Mouse (Mus musculus) gastrocnemius, postnatal 4 days (tissue): ENCODE measurements around the gene Wdr70. TPM values are rescaled to one million over a fixed set of nuclear protein-coding genes. Genes with fewer than 3 reads are reported as not detected.
"Not testable (repeated sequence)": the region's sequence is repeated elsewhere in the genome, so short reads cannot be mapped to it uniquely, and the experiment has no call there.

Source experiments
- DNase-seq, 2 experiments: peaks; one replicate each; pipeline ENCODE4 v3.0.0; 2021 to 2022; ENCODE audit warnings: low spot score in 2 of 2, mixed read lengths in 2 of 2
- long read RNA-seq, 2 experiments: library from polyadenylated mRNA; stranded (forward); transcript quantifications; one replicate each; pipeline ENCODE4 v2.0.0; 2021
- total RNA-seq, 2 experiments: library from RNA; stranded (reverse); gene quantifications; 2 replicates each; pipeline ENCODE4 v1.2.3; 2021

Gene Wdr70
- 10 to 100 TPM; 21.7 to 26.8 TPM for total RNA-seq
- long read RNA-seq, experiment 1, transcript Wdr70-201 (18 exons, 2,126 nt) = minor isoform, 12 of 34 reads
- long read RNA-seq, experiment 1, transcript Wdr70-203 (4 exons, 1,130 nt) = major isoform, 15 of 34 reads
- long read RNA-seq, experiment 1, partial matches to known transcripts = 1 of 34 reads
- long read RNA-seq, experiment 1, other reads (novel, unspliced or antisense) = 6 of 34 reads
- long read RNA-seq, experiment 2, transcript Wdr70-203 (4 exons, 1,130 nt) = minor isoform, 9 of 39 reads
- long read RNA-seq, experiment 2, transcript Wdr70-201 (18 exons, 2,126 nt) = major isoform, 23 of 39 reads
- long read RNA-seq, experiment 2, partial matches to known transcripts = 0 of 39 reads
- long read RNA-seq, experiment 2, other reads (novel, unspliced or antisense) = 7 of 39 reads

DNA sequence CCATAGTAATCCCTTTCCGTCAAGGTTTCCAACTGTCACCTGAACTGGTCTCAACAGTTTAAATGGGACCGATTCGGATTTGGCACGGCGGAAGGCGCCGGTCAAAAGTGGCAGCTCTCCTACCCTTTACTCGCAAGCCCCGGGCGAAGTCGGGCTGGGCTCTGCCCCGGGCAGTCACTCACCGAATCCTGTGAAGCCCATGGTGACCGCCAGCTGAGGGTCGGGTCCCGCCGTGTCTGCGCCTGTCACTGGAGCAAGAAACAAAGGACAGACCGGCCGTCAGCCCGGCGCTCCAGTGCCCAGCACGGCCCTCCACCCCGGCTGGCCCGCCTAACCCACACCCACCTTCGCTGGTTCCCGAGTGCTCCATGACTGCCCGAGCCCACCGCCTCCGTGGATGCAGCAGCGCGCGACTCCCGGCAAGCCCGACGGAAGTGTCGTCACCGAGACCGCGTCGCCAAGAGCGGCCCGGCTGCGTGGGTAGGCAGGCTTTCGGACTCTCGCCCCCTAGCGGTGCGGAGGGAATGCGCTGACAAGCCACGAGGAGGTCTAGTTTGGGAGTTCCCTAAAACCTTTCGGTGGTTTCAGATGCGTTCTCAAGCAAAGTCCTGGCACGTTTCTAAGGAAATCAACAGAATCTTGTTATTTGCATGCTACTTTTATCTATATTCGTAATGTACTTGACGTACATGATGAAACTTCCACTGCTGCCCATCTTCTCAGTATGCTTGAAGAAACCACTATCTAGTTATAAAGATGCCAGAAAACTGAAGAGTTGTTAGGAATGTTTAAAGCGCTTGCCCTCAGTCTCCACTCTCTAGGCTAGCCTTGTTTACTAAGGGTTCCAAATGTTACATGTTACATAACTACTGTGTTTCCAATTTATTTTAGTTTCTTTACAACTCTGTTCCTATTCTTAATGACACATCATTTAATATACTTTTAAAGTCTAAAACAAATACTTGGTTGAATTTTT is at the start of gene Wdr70:
Wdr70 (minus strand) TSS at position 436 of the 976 bp plus-strand sequence.
- DNase-seq = peak; percentile 94 to 98

- DNase-seq = no peak
These were observed 36.6 kb upstream of the Wdr70 start for GRCm38 (mm10) chr15:8135606-8136005.

DNA sequence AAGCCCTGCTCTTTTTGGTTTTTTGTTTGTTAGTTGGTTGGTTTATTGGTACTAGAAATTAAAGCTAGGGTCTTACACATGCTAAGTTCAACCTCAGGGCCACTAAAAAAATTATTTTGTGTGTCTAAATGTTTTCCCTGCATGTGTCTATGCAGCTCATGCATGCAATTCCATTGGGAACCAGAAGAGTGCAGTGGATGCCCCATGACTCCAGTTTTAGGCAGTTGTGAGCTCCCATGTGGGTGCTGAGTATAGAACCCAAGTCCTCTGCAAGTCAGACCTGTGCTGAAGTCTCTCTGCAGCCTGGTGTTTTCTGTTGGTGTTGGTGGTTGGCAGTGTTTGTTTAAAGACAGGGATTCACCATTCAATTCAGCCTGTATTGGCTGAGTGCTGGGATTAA is 32.8 kb upstream of the Wdr70 start:
- no peak for DNase-seq

DNA sequence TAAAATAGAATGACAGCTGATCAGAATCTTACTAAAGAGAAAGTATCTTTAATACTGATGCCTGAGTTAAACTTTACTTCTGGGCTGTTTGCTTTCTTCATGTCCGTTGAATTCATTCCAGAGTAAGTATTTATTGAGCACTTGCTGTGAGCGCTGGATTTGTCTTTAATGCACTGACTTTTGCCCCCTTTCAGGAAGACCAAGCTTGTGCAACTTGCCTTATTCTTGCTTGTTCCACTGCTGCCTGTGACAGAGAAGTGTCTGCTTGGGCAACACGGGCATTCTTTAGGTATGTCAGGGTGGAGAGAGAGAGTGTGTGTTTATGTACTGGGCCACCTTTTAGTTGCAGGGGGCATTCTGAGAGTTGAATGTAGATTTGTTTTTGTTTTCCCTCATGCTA is 32.3 kb upstream of the Wdr70 start:
- no peak for DNase-seq

GRCm38 (mm10) chr15:8129281-8129680 is 30.3 kb upstream of the Wdr70 start:
- no peak for DNase-seq

DNA sequence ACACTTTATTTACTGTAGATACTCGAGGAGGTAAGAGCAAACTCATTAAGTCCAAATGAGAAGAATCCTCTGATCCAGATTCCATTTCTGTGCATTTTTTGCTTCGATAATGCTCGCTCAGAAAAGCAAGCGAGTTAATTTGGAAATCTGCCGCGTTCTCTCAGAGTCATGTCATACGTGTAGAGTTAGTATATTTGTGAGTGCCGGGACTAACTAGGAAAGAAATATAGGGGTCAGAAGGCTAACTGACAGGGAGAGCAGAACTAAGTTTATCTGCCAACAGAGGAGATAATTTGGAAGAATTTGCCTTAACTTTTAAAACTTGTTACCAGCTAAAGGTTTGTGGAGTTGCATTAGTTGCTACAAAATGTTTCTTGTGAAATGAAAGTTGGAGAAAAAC is 10.8 kb upstream of the Wdr70 start:
- no peak for DNase-seq

DNA sequence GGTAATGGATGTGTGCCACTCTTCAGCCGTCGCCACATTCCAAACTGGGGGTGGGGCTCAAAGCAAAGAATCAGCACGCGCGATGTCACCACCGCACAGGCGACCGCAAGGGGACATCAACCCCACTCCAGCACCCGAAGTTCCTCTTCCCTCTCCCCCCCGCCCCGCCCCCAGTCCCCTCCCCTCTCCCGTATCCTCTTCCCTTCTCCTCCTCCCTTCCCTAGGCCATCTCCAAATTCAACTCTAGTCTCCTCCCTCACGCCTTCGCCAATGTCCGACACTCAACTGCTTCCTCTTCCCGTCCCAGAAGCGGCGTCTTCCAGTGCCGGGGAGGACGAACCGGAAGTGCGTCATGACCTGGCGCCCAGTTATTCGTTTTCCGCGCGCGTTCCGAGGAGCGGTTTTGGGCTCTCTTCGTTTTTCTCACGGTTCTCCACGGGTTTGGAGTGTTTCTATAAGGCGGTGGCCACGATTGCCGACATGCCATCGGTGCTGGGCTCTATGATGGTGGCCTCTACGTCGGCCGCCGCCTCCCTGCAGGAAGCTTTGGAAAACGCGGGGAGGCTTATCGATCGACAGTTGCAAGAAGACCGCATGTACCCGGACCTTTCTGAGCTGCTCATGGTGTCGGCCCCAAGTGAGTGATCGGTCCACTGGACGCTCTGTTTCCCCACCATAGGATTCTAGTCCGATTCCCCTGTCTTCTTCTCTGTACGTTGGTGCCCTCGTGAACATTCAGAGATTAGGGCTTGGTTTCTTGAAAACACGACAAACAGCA is 10.1 kb upstream of the Wdr70 start, which contains the start of gene Nup155:
Nup155 (plus strand) TSS at position 308 of the 778 bp plus-strand sequence.
- peak; percentile 80 to 93 for DNase-seq

GRCm38 (mm10) chr15:8108360-8108965 is 9.5 kb upstream of the Wdr70 start:
- no peak for DNase-seq

DNA sequence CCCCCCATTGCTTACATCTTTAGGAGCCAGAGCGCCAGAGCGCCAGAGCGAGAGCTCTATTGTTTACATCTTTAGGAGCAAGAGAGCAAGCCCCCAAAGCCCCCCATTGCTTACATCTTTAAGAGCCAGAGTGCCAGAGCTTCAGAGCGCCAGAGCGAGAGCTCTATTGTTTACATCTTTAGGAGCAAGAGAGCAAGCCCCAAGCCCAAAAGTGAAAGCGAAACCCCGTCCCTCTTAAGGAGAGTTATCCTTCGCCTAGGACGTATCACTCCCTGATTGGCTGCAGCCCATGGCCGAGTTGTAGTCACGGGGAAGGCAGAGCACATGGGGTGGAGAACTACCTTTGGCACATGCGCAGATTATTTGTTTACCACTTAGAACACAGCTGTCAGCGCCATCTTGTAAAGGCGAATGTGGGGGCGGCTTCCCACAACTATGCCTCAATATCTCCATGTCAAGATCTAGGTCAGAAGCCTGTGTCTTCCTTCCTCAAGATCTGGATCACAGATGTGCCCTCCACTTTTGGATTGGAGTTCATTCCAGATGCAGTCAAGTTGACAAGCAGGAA is 3.0 kb upstream of the Wdr70 start:
- not testable (repeated sequence) for DNase-seq

GRCm38 (mm10) chr15:8097853-8098252 is 1.2 kb downstream of the Wdr70 start:
- peak in 1 of 2 experiments; percentile 33 for DNase-seq

- DNase-seq = not testable (repeated sequence)
These were observed 6.3 kb downstream of the Wdr70 start for GRCm38 (mm10) chr15:8092668-8093067.

DNA sequence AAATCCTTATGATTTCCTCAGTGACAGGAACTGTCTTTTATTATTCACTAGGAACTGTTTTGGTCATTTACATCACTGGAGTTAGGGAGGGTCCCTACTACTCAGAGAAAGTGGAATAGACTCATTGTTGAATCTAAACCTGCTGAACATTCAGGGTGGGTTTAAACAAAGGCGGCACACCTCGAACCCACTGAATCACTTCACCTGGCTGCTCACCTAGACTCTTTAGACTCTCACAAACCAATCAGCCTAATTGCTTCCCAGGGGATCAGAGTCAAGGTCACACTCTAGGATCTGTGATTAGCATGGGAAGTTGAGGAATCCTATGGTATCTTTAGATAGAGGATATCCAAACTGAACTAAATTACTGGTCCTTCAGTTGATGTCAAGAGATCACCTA is 8.3 kb downstream of the Wdr70 start:
- no peak for DNase-seq

GRCm38 (mm10) chr15:8088715-8089114 is 10.3 kb downstream of the Wdr70 start:
- DNase-seq = no peak

DNA sequence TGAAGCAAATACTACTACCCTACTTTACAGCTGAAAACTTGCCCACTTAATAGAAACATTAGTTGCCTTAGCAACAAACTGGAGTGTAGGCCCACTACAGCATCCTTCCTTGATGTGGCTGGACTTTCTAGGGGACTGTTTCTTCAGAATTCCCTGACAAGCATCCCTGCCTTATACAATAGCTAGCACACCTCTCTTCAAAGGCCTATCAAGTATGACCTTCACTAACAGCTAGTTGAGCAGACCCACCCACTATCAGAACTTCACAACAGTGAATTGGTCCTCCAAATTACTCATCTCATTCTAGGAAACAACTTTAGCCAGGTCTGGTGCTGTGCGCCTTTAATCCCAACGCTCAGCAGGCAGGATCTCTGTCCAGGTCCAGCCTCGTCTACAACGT is 11.7 kb downstream of the Wdr70 start:
- no peak for DNase-seq

GRCm38 (mm10) chr15:8082139-8082538 is 16.9 kb downstream of the Wdr70 start:
- DNase-seq = no peak

DNA sequence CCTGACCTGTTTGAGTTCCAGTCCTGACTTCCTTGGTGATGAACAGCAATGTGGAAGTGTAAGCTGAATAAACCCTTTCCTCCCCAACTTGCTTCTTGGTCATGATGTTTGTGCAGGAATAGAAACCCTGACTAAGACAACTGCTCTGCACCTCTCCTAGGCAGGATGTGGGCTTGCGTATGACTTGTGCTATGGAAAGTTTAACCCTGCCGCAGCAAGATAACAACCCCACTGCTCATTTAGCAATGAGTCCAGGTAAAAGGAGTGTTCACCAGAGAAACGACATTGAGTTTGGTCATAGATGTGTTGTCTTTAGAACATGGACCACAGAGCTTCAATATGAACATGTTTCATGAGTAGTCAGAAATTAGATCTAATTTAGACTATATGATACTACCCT is 25.9 kb downstream of the Wdr70 start:
- DNase-seq = not testable (repeated sequence)

GRCm38 (mm10) chr15:8065221-8065620 is 33.8 kb downstream of the Wdr70 start:
- no peak for DNase-seq

GRCm38 (mm10) chr15:8051177-8051576 is 47.8 kb downstream of the Wdr70 start:
- no peak for DNase-seq

GRCm38 (mm10) chr15:8039834-8040233 is 59.2 kb downstream of the Wdr70 start:
- DNase-seq = no peak

- no peak for DNase-seq
These were observed 60.6 kb downstream of the Wdr70 start for GRCm38 (mm10) chr15:8038457-8038856.
